Mouse (Mus musculus) stomach, postnatal 0 days (tissue): ENCODE data around the gene Eml1. TPM values are rescaled to one million over a fixed set of nuclear protein-coding genes. Genes with fewer than 3 reads are reported as not detected.

Source experiments
- ATAC-seq: fragments of 200-750 bp; cut with Nextera tagmentation; 2 replicates; pipeline ENCODE4 v1.8.0; 2017; ENCODE audit not compliant: low FRiP score, low TSS enrichment
- DNase-seq: peaks from one replicate; pipeline ENCODE4 v3.0.0-alpha.2; 2016; ENCODE audit warnings: low spot score
- H3K27ac ChIP-seq: fragments of 300-500 bp; sonication (generic); replicated peaks from 2 replicates; pipeline ENCODE4 v1.5.1; 2014; ENCODE audit warnings: mild to moderate bottlenecking, control low read depth
- H3K27me3 ChIP-seq: fragments of 300-500 bp; sonication (generic); 2 replicates; pipeline ENCODE4 v1.6.1; 2014; ENCODE audit warnings: low read length; ENCODE audit not compliant: control insufficient read depth, insufficient read depth
- H3K36me3 ChIP-seq: fragments of 300-500 bp; sonication (generic); 2 replicates; pipeline ENCODE4 v1.6.1; 2014; ENCODE audit warnings: low read length, mixed read lengths; ENCODE audit not compliant: control insufficient read depth, insufficient read depth
- H3K4me1 ChIP-seq: fragments of 300-500 bp; sonication (generic); replicated peaks from 2 replicates; pipeline ENCODE4 v1.6.1; 2014; ENCODE audit warnings: antibody characterized with exemption; ENCODE audit not compliant: control insufficient read depth, insufficient read depth
- H3K4me2 ChIP-seq: fragments of 300-500 bp; sonication (generic); replicated peaks from 2 replicates; pipeline ENCODE4 v1.6.1; 2014; ENCODE audit warnings: low read depth, mild to moderate bottlenecking, control low read depth, moderate library complexity
- H3K4me3 ChIP-seq: fragments of 300-500 bp; sonication (generic); 2 replicates; pipeline ENCODE4 v1.5.1; 2014; ENCODE audit warnings: low read depth, low read length, control low read depth
- H3K9ac ChIP-seq: fragments of 300-500 bp; sonication (generic); 2 replicates; pipeline ENCODE4 v1.6.1; 2014; ENCODE audit warnings: mild to moderate bottlenecking, low read length, control low read depth, mixed read lengths
- H3K9me3 ChIP-seq: fragments of 300-500 bp; sonication (generic); 2 replicates; pipeline ENCODE4 v1.6.1; 2016; ENCODE audit warnings: low read length; ENCODE audit not compliant: control insufficient read depth
- CTCF ChIP-seq: IDR thresholded peaks from 2 replicates; pipeline ENCODE4 v1.5.1; 2016; ENCODE audit warnings: antibody characterized with exemption, low read depth, mild to moderate bottlenecking, moderate library complexity
- EP300 ChIP-seq: optimal IDR thresholded peaks from 2 replicates; pipeline ENCODE3; 2016; ENCODE audit warnings: antibody characterized with exemption
- WGBS: fragments of 180-500 bp; shearing (Covaris S2); extraction: QIAGEN DNeasy Blood & Tissue Kit; methylation state at CpG from one replicate; pipeline ENCODE4 v1.1.7; 2014; 5-methylcytosine and 5-hydroxymethylcytosine counted together
- polyA plus RNA-seq: library from polyadenylated mRNA; unstranded; fragments of >200 nt; fragmentation: Nextera tagmentation; extraction: Ambion mirVana; gene quantifications from 2 replicates; pipeline ENCODE4 v1.2.1, GENCODE M21; 2015

Gene Eml1
- polyA plus RNA-seq, 1 experiment from 2014 or later, result 53.8 TPM

- Histone ChIP-seq H3K9me3 (no peaks in the 10 kb centered on the region), H3K9ac (no peak overlapping the region), H3K4me1 (no peaks in the 10 kb centered on the region), H3K4me3 (no peak overlapping the region), H3K4me2 (no peak overlapping the region), H3K27me3 (no peaks in the 10 kb centered on the region), H3K27ac (no peak overlapping the region), H3K36me3 (no peaks in the 10 kb centered on the region)
- DNase-seq (no peak), ATAC-seq (no peak)
- no peak for TF ChIP-seq EP300
- no peak for TF ChIP-seq CTCF
These were observed 48.8 kb downstream of the Eml1 start for GRCm38 (mm10) chr12:108419570-108419969.

DNA sequence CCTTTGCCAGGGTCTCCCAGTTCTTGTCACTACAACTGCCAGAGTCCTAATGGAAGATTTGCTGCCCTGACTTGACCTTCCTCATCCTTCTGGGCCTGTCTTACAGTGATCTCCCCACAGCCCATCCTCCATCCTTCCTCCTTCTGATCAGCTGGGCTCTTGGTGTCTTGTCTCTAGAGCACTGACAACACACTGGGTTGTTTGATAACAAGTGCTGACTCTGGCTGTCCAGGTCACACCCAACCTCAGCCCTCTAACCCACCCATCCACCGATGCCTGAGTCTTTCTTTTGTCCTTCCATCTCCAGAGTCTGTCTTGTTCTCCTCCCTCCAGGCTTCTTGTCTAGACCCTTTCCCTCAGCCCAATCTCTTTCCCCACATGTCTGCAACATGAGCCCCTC is 50.7 kb downstream of the Eml1 start:
- DNase-seq (no peak), ATAC-seq (no peak)
- Histone ChIP-seq H3K36me3 (no peaks in the 10 kb centered on the region), H3K9me3 (no peaks in the 10 kb centered on the region), H3K27me3 (no peaks in the 10 kb centered on the region), H3K27ac (no peak overlapping the region), H3K4me3 (no peak overlapping the region), H3K9ac (no peak overlapping the region), H3K4me2 (no peak overlapping the region), H3K4me1 (no peaks in the 10 kb centered on the region)
- TF ChIP-seq CTCF (no peak), EP300 (no peak)
- WGBS, result 90% methylated on average over 1 of the region's 1 CpGs

DNA sequence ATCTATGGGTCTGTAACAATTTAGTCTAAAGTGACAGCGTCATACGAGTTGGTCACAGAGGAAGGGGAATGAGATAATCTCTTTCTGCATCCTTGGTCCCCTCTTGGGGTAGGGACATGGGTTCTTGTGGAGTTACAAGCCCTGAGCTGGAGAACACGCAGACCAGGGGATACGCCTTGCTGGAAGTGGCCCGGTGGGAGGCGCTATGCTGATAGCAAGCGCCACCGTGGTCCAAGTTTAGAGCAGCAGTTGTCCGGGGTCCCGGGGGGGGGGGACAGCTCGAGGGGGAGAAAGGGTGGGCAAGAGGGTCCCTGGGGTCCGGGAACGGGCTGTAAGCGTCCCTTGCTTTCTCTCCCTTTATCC is 51.7 kb downstream of the Eml1 start:
- Histone ChIP-seq H3K4me1 (no peaks in the 10 kb centered on the region), H3K4me2 (peak overlapping the region; percentile 81), H3K4me3 (peak overlapping the region; percentile 86), H3K9ac (peak overlapping the region; percentile 89), H3K9me3 (no peaks in the 10 kb centered on the region), H3K27me3 (no peaks in the 10 kb centered on the region), H3K27ac (peak overlapping the region; percentile 91), H3K36me3 (no peaks in the 10 kb centered on the region)
- 2% methylated on average over 13 of the region's 14 CpGs for WGBS
- TF ChIP-seq CTCF, result peak; percentile 51
- TF ChIP-seq EP300, result no peak
- ATAC-seq (peak; percentile 73), DNase-seq (no peak)

DNA sequence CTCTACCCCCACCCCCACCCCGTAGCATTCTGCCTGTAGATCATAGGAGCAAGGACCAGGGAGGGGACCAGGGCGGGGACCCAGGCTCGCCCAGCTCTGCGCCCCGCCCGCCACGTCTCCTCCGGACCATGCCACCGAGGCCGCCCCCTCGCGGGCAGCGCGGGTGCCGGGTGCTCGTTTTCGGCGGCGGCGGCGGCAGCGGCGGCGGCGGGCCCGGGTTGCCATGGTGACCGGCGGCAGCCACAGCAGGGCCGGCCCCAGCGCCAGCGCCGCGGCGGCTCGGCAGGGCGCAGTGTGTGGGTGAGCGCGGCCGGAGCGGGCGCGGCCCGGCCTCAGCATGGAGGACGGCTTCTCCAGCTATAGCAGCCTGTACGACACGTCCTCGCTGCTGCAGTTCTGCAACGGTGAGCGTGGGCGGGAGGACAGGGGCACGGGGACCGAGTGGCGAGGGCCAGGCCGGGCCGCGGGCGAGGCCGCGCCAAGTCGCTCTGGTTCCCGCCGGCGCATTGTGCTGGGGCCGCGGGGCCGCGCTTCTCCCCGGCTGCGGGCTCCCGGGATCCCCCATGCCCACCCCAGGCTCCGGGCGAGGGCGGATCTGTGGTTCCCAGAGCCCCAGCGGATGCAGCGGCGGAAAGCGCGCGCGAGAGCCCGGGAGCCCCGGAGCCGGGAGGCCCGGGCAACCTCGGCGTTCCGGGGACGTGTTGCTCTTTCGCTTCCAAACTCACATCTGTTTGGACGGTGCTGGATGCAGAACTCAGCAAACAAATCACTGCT is 52.3 kb downstream of the Eml1 start:
- H3K9ac ChIP-seq, result peak overlapping the region; percentile 89
- H3K27ac ChIP-seq, result peak overlapping the region; percentile 91
- DNase-seq, result peak; percentile 95
- H3K4me3 ChIP-seq, result peak overlapping the region; percentile 86
- peak; percentile 95 for ATAC-seq
- peak; percentile 52 for TF ChIP-seq CTCF
- no peak for TF ChIP-seq EP300
- H3K4me1 ChIP-seq, result no peaks in the 10 kb centered on the region
- no peaks in the 10 kb centered on the region for H3K9me3 ChIP-seq
- H3K4me2 ChIP-seq, result peak overlapping the region; percentile 81
- WGBS, result under 1% methylated on average over 70 of the region's 90 CpGs
- H3K36me3 ChIP-seq, result no peaks in the 10 kb centered on the region
- H3K27me3 ChIP-seq, result no peaks in the 10 kb centered on the region

DNA sequence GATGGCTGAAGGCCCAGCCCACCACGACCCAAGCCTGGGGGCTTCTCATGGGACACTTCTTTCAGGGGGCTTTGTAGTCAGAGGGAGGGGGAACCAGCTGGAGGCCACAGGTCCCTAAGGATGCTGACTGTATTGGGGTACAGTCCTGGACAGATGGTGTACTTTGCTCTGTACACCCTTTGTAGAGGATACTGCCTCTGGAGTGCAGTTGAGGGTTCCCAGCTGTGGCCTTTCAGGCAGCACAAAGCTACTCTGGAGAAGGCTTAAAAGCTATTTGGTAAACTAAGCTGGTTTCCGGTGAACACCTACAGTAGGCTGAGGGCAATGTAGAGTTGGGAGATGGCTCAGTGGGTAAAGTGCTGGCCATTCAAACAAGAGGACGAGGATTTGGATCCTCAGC is 60.2 kb downstream of the Eml1 start:
- Histone ChIP-seq H3K9me3 (no peaks in the 10 kb centered on the region), H3K4me2 (no peak overlapping the region), H3K27me3 (no peaks in the 10 kb centered on the region), H3K4me3 (no peak overlapping the region), H3K9ac (no peak overlapping the region), H3K4me1 (peaks cover 2% of the 10 kb centered on the region; the same call in 1 of the 2 replicates), H3K36me3 (no peaks in the 10 kb centered on the region), H3K27ac (no peak overlapping the region)
- WGBS, result 53% methylated on average over 3 of the region's 3 CpGs
- TF ChIP-seq EP300, result no peak
- TF ChIP-seq CTCF, result no peak
- no peak for DNase-seq
- no peak for ATAC-seq

GRCm38 (mm10) chr12:108431714-108432113 is 61.0 kb downstream of the Eml1 start:
- TF ChIP-seq CTCF (no peak), EP300 (no peak)
- ATAC-seq, result no peak

More at GRCm38 (mm10) chr12:108431714-108432113, 61.0 kb downstream of the Eml1 start:
- 81% methylated on average over 6 of the region's 6 CpGs for WGBS
- H3K36me3 ChIP-seq, result no peaks in the 10 kb centered on the region
- DNase-seq, result no peak
- no peak overlapping the region for H3K4me2 ChIP-seq
- no peak overlapping the region for H3K9ac ChIP-seq
- H3K27ac ChIP-seq, result no peak overlapping the region
- H3K4me3 ChIP-seq, result no peak overlapping the region
- H3K9me3 ChIP-seq, result no peaks in the 10 kb centered on the region
- H3K4me1 ChIP-seq, result peaks cover 2% of the 10 kb centered on the region; the same call in 1 of the 2 replicates
- H3K27me3 ChIP-seq, result no peaks in the 10 kb centered on the region
